Mouse (Mus musculus) granulocyte monocyte progenitor cell, adult 5-6 weeks (primary cell): ENCODE measurements around the gene Ntrk3. TPM values are rescaled to one million over a fixed set of nuclear protein-coding genes. Genes with fewer than 3 reads are reported as not detected.

ENCODE experiments used
- ATAC-seq: replicated peaks from 2 replicates; pipeline ENCODE4 v1.8.0; 2016; ENCODE audit warnings: mild to moderate bottlenecking, moderate TSS enrichment, inconsistent platforms; ENCODE audit not compliant: poor library complexity, severe bottlenecking
- total RNA-seq, 2 experiments: library from RNA; stranded (forward) in 1 of 2; stranded (reverse) in 1 of 2; fragments of 200-712, 200-1000 nt in 1 of 2; fragments of >200 nt in 1 of 2; fragmentation: Nextera tagmentation in 1 of 2; gene quantifications; 2 replicates each; pipeline ENCODE4 v1.2.3; 2014 to 2017

The Ntrk3 gene
- total RNA-seq, 2 experiments from 2014 or later = not detected

DNA sequence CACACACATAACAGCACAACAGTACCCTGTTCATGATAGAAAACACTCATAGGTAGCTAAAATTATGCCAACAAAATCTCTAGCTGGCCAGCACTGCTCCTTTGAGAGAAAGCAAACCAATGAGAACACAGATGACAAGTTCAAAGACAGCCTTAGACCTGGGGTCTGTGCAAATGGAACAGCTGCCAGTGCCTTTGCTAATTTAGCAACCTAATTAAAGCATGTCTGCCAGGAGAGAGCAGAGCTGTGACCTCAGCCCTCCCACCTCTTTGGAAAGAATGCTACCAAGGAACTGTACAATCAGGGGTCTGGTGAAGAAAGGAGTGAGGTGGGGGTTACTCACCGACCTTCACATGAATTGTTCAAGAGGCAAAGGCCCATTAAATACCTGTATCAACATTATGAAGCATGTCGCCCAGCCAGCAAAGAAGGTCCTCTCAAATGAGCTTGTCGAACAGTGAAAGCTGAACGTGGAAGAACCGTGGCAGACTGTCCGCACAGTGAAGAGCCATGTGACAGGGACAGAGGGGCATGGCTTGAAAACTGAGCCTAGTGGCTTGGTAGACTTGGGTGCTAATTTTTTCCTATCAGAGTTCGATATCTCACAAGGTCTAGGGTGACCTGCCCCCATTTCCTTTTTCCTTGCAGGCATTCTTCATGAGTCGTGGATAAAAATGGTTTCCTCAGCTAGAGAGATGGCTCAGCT, 476.2 kb downstream of the Ntrk3 start:
- no peak for ATAC-seq

DNA sequence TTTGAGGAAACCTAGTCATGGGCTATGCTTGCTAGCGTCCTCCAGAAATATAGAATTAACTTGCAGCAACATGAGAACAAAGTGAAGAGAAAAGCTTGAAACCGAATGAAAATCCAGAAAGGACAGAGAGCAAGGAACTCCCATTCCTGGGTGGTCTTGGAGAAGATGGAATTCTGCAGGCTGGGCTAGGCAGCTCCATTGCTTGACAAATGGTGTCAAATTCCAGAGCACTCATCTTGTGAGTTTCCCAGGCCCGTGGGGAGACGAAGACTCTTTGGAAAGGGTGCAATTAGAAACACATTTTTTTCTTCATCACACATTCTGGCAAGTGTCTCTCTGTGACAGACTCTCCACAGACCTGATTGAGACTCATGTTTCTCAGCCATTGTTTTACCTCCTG, 479.7 kb downstream of the Ntrk3 start:
- ATAC-seq = no peak

- no peak for ATAC-seq
Measured at GRCm38 (mm10) chr7:78253777-78254385, 483.9 kb downstream of the Ntrk3 start.

DNA sequence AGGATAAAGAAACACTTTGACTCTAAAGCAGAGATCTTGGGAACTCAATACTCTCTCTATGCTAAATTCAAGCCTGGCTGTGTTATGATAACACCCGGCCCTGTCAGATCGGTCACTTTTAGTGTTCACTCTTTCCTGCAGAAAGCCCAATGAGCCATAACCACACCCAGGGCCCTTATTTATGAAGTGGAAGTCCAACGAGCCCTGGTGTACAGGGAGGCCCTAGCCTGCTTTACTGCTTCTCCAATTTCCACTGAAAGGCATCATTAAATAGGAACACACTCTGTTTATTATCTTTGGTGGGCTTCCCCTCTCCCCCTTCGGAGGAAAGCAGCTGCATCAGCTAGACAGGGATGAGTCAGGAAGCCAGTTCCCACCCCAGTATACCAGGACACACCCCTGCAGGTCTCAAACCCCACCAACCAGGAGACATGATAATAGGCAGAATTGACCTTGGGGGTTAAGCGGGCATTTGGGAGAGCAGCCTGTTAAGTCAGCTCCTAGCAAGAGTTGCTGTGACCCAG, 489.6 kb downstream of the Ntrk3 start:
- no peak for ATAC-seq

GRCm38 (mm10) chr7:78239012-78239411, 498.8 kb downstream of the Ntrk3 start:
- no peak for ATAC-seq

GRCm38 (mm10) chr7:78221668-78222067, 516.1 kb downstream of the Ntrk3 start:
- no peak for ATAC-seq

DNA sequence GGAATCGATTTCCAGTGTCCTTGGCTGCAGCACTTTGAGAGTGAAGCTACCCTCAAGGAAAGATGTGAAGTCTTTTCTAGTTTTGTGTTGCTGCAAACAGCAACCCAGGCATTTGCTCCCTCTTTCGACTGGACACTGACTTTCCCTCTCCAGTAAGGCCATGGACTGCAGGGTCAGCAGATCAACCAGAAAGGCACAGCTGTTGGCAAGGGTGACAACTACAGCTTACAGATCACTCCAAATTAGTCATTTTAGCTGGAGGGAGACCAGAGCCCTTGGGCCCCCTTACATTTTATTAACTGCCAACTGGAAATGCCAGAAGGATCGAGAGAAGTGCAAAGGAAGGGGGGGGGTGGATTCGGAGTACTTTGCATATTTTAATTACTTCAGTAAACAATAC, 516.9 kb downstream of the Ntrk3 start:
- no peak for ATAC-seq

DNA sequence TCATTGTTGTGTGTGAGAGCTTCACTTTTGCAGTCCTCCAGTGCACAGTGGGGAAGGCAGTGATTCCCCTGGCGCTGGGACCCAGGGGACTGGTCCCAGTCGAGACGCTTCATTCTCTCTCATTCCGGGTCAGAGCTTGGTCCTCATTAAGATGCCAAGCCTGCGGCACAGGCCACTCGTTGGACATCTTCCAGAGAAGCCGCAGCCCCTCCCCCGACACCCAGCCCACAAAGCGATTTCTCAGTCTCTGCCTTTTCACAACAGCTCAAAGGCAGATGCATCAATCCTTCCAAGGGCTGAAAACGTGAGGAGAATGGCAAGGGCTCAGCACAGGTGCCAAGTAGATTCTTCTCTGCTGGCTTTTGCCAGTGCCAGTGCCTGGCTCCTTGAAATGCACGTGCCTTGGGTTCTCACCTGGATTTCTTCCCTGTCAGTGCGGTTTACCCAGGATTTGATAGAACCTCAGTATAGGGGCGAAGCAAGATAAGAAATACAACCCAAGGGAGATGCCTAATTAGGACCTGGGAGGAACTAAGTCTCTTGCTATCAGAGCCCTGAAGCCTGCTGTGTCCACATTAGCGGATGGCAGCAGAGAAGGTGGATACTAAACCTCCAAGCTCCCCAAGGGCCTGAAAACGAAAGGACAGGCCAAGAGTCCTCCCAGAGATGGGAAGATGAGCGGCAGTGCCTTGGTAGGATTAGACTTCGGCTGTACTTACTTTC, 546.7 kb downstream of the Ntrk3 start:
- ATAC-seq = no peak

- ATAC-seq = no peak
Measured at GRCm38 (mm10) chr7:78185578-78185977, 552.2 kb downstream of the Ntrk3 start.

DNA sequence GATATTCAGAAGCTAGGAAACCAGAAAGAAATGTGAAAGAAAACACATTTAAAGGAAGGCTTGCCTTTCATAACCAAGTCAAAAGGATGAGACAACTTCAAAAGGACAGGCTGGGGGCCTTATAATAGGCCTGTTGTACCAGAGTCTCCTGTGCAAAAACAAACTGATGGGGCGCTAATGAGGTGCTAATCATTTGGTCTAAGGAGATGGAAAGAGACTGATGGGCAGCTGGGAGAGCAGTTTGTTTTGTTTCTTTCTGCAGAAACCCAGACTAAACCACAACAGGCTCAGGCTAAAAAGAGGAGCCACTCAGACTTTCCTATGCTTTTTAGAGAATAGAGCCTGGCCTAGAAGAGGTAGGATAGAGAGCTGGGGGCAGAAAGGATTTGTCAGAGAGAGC, 554.4 kb downstream of the Ntrk3 start:
- no peak for ATAC-seq

DNA sequence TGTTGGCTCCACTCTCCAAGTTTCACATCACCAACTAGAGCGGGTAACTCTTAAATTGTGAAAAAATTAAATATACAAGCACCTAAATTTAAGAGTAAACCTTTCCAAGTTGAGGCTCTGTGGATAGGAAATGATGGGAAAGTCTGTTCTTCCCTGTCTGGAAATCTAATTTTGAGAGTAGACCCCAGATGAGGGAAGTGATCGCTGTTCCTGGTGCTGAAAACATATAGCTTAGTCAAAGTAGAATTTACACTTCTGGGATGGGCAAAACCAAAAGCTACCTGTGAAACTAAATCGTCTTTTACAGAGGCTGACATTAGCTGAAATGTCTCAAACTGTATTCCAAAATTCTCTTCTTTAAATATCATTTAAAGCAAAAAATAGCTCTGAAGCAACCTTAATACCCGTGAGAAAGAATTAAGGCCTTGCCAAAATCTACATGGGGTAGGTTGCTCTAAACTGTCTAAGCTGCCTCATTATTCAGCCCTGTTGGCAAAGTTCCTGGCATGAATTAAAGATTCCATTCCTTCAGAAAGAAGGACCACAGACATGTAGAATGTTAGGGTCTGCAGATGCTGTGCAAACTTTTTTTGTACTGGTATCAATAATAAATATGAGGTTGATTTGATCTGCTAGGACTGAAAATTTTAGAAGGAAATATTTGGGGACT, 557.7 kb downstream of the Ntrk3 start:
- no peak for ATAC-seq

- no peak for ATAC-seq
Measured at GRCm38 (mm10) chr7:78172267-78172955, 565.4 kb downstream of the Ntrk3 start.

GRCm38 (mm10) chr7:78165466-78165865, 572.3 kb downstream of the Ntrk3 start:
- no peak for ATAC-seq

DNA sequence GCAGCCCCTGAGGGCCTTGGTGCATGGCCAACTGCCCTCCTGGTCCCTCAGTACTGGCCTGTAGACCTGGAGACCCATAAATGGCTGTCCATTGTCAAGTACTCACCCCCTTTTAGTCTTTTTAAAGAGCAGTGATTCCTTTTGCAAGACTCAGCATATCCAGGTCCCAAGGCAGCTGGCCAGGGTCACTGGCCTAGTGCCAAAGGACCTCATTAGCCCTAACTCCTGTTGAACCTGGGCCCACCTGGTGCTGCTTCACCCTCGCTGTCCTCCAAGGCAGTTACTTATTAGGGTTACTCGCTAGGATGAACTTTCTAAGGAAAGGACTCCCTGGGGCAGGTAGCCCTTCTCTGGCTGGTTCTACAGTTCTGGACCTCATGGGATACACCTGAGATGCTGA, 579.9 kb downstream of the Ntrk3 start:
- ATAC-seq = no peak

GRCm38 (mm10) chr7:78145251-78145650, 592.6 kb downstream of the Ntrk3 start:
- no peak for ATAC-seq

- ATAC-seq = no peak
Measured at GRCm38 (mm10) chr7:78144849-78145248, 593.0 kb downstream of the Ntrk3 start.

GRCm38 (mm10) chr7:78129966-78130365, 607.8 kb downstream of the Ntrk3 start:
- ATAC-seq = no peak
